Mouse (Mus musculus): ENCODE data around the gene Large1.

DNA sequence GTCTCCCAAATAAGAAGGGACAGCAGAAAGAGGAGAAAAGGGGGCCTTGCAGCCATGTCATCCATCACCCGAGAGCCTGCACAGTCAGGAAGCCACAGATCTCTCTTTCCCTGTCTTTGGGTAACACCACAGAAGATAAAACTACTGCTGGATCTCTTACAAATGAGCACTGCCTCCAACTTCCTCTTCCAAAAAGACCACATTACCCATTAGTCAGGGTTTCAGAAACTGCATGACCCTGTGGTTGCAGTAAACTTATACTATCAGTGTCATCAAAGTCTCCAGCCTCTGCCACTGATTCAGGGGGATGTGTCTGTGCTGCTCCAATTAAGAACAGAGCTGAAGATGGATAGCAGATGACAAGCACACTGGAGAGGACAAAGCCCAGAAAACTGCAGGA, 111.3 kb downstream of the Large1 start:
- TF ChIP-seq CTCF (conservative IDR thresholded peaks at IDR 0.05; ENCODE audit: low read length): no peak
- no peak for TF ChIP-seq POU5F1 (IDR thresholded peaks at IDR 0.05; ENCODE audit: borderline replicate concordance, low read length)

All from E14TG2a.4 (cell line).